Mouse (Mus musculus) heart, postnatal 36 days (tissue): ENCODE measurements around the gene Rpl23a. TPM values are rescaled to one million over a fixed set of nuclear protein-coding genes. Genes with fewer than 3 reads are reported as not detected.
A peak's percentile ranks its signal among the peaks of the same experiment; 100 is the strongest.
"Not testable (repeated sequence)": the region's sequence is repeated elsewhere in the genome, so short reads cannot be mapped to it uniquely, and the experiment has no call there.

Experiments
- DNase-seq, 2 experiments: peaks; one replicate each; pipeline ENCODE4 v3.0.0; 2021 to 2022
- intact Hi-C: fragments of 180-260 bp; cut with DNase I; formaldehyde crosslinking; loops from one replicate; pipeline ENCODE4 v1.15.1; 2025
- total RNA-seq, 2 experiments: library from RNA; stranded (reverse); gene quantifications; 2 replicates each; pipeline ENCODE4 v1.2.3; 2021

Gene Rpl23a
- total RNA-seq, 2 experiments from 2014 or later, result 805 to 853 TPM

GRCm38 (mm10) chr11:78188331-78189233 lies 5.2 kb upstream of the Rpl23a start, which contains the start of gene Rab34:
Rab34 (plus strand) TSS chr11:78188430.
- intact Hi-C loops, result no loop called here
- peak; percentile 62 to 69 for DNase-seq

- DNase-seq, intact Hi-C loops: not testable (repeated sequence)
Observed at GRCm38 (mm10) chr11:78184702-78185101, 1.3 kb upstream of the Rpl23a start.

- intact Hi-C loops, result no loop called here
- no peak for DNase-seq
Observed at GRCm38 (mm10) chr11:78183884-78184514, 615 bp upstream of the Rpl23a start.

GRCm38 (mm10) chr11:78182450-78182849 lies 934 bp downstream of the Rpl23a start:
- intact Hi-C loops, result no loop called here
- no peak for DNase-seq

- no peak for DNase-seq
- intact Hi-C loops, result no loop called here
Observed at GRCm38 (mm10) chr11:78181830-78182357, 1.5 kb downstream of the Rpl23a start.

GRCm38 (mm10) chr11:78180081-78180761 lies 3.2 kb downstream of the Rpl23a start:
- intact Hi-C loops, result no loop called here
- DNase-seq, result no peak

GRCm38 (mm10) chr11:78179438-78179999 lies 3.9 kb downstream of the Rpl23a start:
- intact Hi-C loops, result loop anchor here (10.0 kb wide), 1 partner anchor 355 kb away; no protein-coding TSS in a partner anchor

GRCm38 (mm10) chr11:78178859-78179437 lies 4.4 kb downstream of the Rpl23a start:
- peak; percentile 49 to 50 for DNase-seq
- intact Hi-C loops, result loop anchor here (10.0 kb wide), 1 partner anchor 354 kb away; no protein-coding TSS in a partner anchor

More at GRCm38 (mm10) chr11:78179438-78179999, 3.9 kb downstream of the Rpl23a start:
- no peak for DNase-seq

- peak; percentile 96 to 98 for DNase-seq
- intact Hi-C loops, result loop anchor here (1.0 to 10.0 kb wide), 5 partner anchors 19 to 353 kb away; no protein-coding TSS in a partner anchor
Observed at GRCm38 (mm10) chr11:78177903-78178858, 5.2 kb downstream of the Rpl23a start.

- intact Hi-C loops, result loop anchor here (1.0 to 10.0 kb wide), 5 partner anchors 19 to 353 kb away; no protein-coding TSS in a partner anchor
- DNase-seq, result peak in 1 of 2 experiments; percentile 44
Observed at GRCm38 (mm10) chr11:78177437-78177836, 5.9 kb downstream of the Rpl23a start.

GRCm38 (mm10) chr11:78176905-78177331 lies 6.5 kb downstream of the Rpl23a start:
- DNase-seq, result no peak
- intact Hi-C loops, result loop anchor here (1.0 to 10.0 kb wide), 5 partner anchors 18 to 352 kb away; no protein-coding TSS in a partner anchor

GRCm38 (mm10) chr11:78176402-78176862 lies 7.0 kb downstream of the Rpl23a start, which contains the start of the genes Nek8 and Tlcd1:
Nek8 (minus strand) TSS chr11:78176675.
Tlcd1 (plus strand) TSS chr11:78176711.
- intact Hi-C loops, result loop anchor here (2.0 to 10.0 kb wide), 3 partner anchors 18 to 352 kb away; no protein-coding TSS in a partner anchor
- DNase-seq, result peak; percentile 91 to 94

GRCm38 (mm10) chr11:78175771-78176401 lies 7.5 kb downstream of the Rpl23a start:
- no peak for DNase-seq
- intact Hi-C loops, result loop anchor here (2.0 to 10.0 kb wide), 3 partner anchors 17 to 351 kb away; no protein-coding TSS in a partner anchor

GRCm38 (mm10) chr11:78174506-78174905 lies 8.9 kb downstream of the Rpl23a start:
- intact Hi-C loops, result loop anchor here (10.0 kb wide), 1 partner anchor 350 kb away; no protein-coding TSS in a partner anchor

GRCm38 (mm10) chr11:78172748-78173383 lies 10.5 kb downstream of the Rpl23a start:
- DNase-seq, result no peak
- intact Hi-C loops, result loop anchor here (10.0 kb wide), 1 partner anchor 348 kb away; no protein-coding TSS in a partner anchor

More at GRCm38 (mm10) chr11:78174506-78174905, 8.9 kb downstream of the Rpl23a start:
- no peak for DNase-seq

GRCm38 (mm10) chr11:78172034-78172747 lies 11.2 kb downstream of the Rpl23a start:
- intact Hi-C loops, result loop anchor here (10.0 kb wide), 1 partner anchor 347 kb away; no protein-coding TSS in a partner anchor
- DNase-seq, result no peak
